Mouse (Mus musculus) C2C12 (cell line): ENCODE results near the gene Trim37. TPM values are rescaled to one million over a fixed set of nuclear protein-coding genes. Genes with fewer than 3 reads are reported as not detected.

Source experiments
- H3K27me3 ChIP-seq: one replicate; pipeline ENCODE4 v1.6.1; 2011; ENCODE audit not compliant: control insufficient read depth, insufficient read depth, insufficient read length
- H3K36me3 ChIP-seq: one replicate; pipeline ENCODE4 v1.6.1; 2011; ENCODE audit not compliant: control insufficient read depth, insufficient read depth
- H3K4me3 ChIP-seq: one replicate; pipeline ENCODE4 v1.5.1; 2011; ENCODE audit warnings: mild to moderate bottlenecking, control low read depth; ENCODE audit not compliant: poor library complexity, insufficient read depth, severe bottlenecking
- H3K79me2 ChIP-seq: one replicate; pipeline ENCODE4 v1.6.1; 2011; ENCODE audit not compliant: control insufficient read depth, insufficient read depth
- H3K79me3 ChIP-seq: one replicate; pipeline ENCODE4 v1.6.1; 2011; ENCODE audit warnings: low read depth, control low read depth
- H3ac ChIP-seq: one replicate; pipeline ENCODE3; 2011; ENCODE audit warnings: low read depth; ENCODE audit not compliant: control insufficient read depth, insufficient read length
- CEBPB ChIP-seq: IDR thresholded peaks from one replicate; pipeline ENCODE4 v1.6.1; 2011; ENCODE audit warnings: low read depth, mild to moderate bottlenecking, control low read depth, moderate library complexity
- CTCF ChIP-seq: IDR thresholded peaks from one replicate; pipeline ENCODE4 v1.5.1; 2011; ENCODE audit not compliant: control insufficient read depth, insufficient read depth, insufficient read length
- FOSL1 ChIP-seq: IDR thresholded peaks from one replicate; pipeline ENCODE4 v1.8.0; 2011; ENCODE audit warnings: mild to moderate bottlenecking, low read length; ENCODE audit not compliant: poor library complexity, insufficient read depth, severe bottlenecking
- MAX ChIP-seq: IDR thresholded peaks from one replicate; pipeline ENCODE4 v1.6.1; 2011; ENCODE audit warnings: mild to moderate bottlenecking, control low read depth
- MYOD1 ChIP-seq: IDR thresholded peaks from one replicate; pipeline ENCODE4 v1.6.1; 2011; ENCODE audit warnings: low read depth; ENCODE audit not compliant: control insufficient read depth, insufficient read length
- MYOG ChIP-seq: IDR thresholded peaks from one replicate; pipeline ENCODE4 v1.6.1; 2011; ENCODE audit not compliant: control insufficient read depth, insufficient read length; ENCODE audit errors: extremely low read depth
- USF1 ChIP-seq: IDR thresholded peaks from one replicate; pipeline ENCODE4 v1.6.1; 2011; ENCODE audit warnings: low read depth, mild to moderate bottlenecking, control low read depth, moderate library complexity
- polyA plus RNA-seq: library from polyadenylated mRNA; unstranded; fragments of >200 nt; fragmentation: generic; extraction: Trizol; gene quantifications from one replicate; pipeline ENCODE4 v1.2.1, GENCODE M21; 2012; ENCODE audit warnings: missing spikeins

Trim37 gene
- polyA plus RNA-seq, 1 experiment = 11.2 TPM

- peaks cover 67% of the 10 kb centered on the region for H3K79me3 ChIP-seq
- no peaks in the 10 kb centered on the region for H3K27me3 ChIP-seq
- peak within 1 kb of the TSS; percentile 90 for H3K4me3 ChIP-seq
- TF ChIP-seq CEBPB (no peak), MYOG (no peak), CTCF (no peak), USF1 (no peak), FOSL1 (no peak), MAX (no peak), MYOD1 (no peak)
- H3K36me3 ChIP-seq = peaks cover 58% of the 10 kb centered on the region
- H3K79me2 ChIP-seq = peaks cover 83% of the 10 kb centered on the region
- peak within 1 kb of the TSS; percentile 95 for H3ac ChIP-seq
These were observed 18.5 kb upstream of the Trim37 start, which contains the start of gene Prr11 for GRCm38 (mm10) chr11:87108409-87108754. Prr11 (minus strand) TSS chr11:87108708.

- H3K79me3 ChIP-seq = peaks cover 72% of the 10 kb centered on the region
- H3ac ChIP-seq = peak within 1 kb of the TSS; percentile 95
- peaks cover 88% of the 10 kb centered on the region for H3K79me2 ChIP-seq
- H3K4me3 ChIP-seq = peak within 1 kb of the TSS; percentile 90
- no peaks in the 10 kb centered on the region for H3K27me3 ChIP-seq
- TF ChIP-seq CTCF = no peak
- no peak for TF ChIP-seq CEBPB
- TF ChIP-seq FOSL1 = no peak
- TF ChIP-seq MAX = peak; percentile 21
- H3K36me3 ChIP-seq = peaks cover 58% of the 10 kb centered on the region
These were observed 17.9 kb upstream of the Trim37 start, which contains the start of gene Ska2 for GRCm38 (mm10) chr11:87108755-87109518. Ska2 (plus strand) TSS chr11:87109234.

- Histone ChIP-seq H3K79me3 (peaks cover 79% of the 10 kb centered on the region), H3ac (peak overlapping the region; percentile 95), H3K4me3 (peak overlapping the region; percentile 90), H3K36me3 (peaks cover 58% of the 10 kb centered on the region), H3K27me3 (no peaks in the 10 kb centered on the region), H3K79me2 (peaks cover 95% of the 10 kb centered on the region)
- TF ChIP-seq MAX (no peak), USF1 (no peak), MYOG (no peak), MYOD1 (no peak), CTCF (no peak), FOSL1 (no peak), CEBPB (no peak)
These were observed 17.2 kb upstream of the Trim37 start for GRCm38 (mm10) chr11:87109519-87110171.

GRCm38 (mm10) chr11:87110172-87110909, 16.5 kb upstream of the Trim37 start:
- Histone ChIP-seq H3K4me3 (peak overlapping the region; percentile 90), H3ac (peak overlapping the region; percentile 95), H3K79me2 (peaks cover 95% of the 10 kb centered on the region), H3K79me3 (peaks cover 86% of the 10 kb centered on the region), H3K36me3 (peaks cover 58% of the 10 kb centered on the region), H3K27me3 (no peaks in the 10 kb centered on the region)
- no peak for TF ChIP-seq CTCF

- no peak for TF ChIP-seq MYOG
- no peak for TF ChIP-seq USF1
- no peak for TF ChIP-seq CTCF
- no peak for TF ChIP-seq MAX
- no peak for TF ChIP-seq MYOD1
- no peak for TF ChIP-seq CEBPB
- TF ChIP-seq FOSL1 = no peak
- Histone ChIP-seq H3ac (no peak overlapping the region), H3K36me3 (peaks cover 85% of the 10 kb centered on the region), H3K4me3 (no peak overlapping the region), H3K27me3 (no peaks in the 10 kb centered on the region), H3K79me3 (peaks cover 4% of the 10 kb centered on the region), H3K79me2 (peaks cover 31% of the 10 kb centered on the region)
These were observed 5.0 kb upstream of the Trim37 start for GRCm38 (mm10) chr11:87121864-87122263.
